Mouse (Mus musculus): ENCODE measurements around the gene Rhot1. TPM values are rescaled to one million over a fixed set of nuclear protein-coding genes. Genes with fewer than 3 reads are reported as not detected.

Rhot1 gene
- polyA plus RNA-seq, 1 experiment from 2014 or later: 38.2 TPM

- WGBS: 68% methylated on average over 3 of the region's 3 CpGs
- H3K36me3 ChIP-seq (ENCODE audit: insufficient read depth, low read length): no peaks in the 10 kb centered on the region
- no peak overlapping the region for H3K9ac ChIP-seq (replicated peaks; ENCODE audit: low read depth)
- no peak overlapping the region for H3K4me2 ChIP-seq (replicated peaks; ENCODE audit: low read depth, low read length)
- no peak overlapping the region for H3K27ac ChIP-seq (ENCODE audit: low read length)
- no peaks in the 10 kb centered on the region for H3K9me3 ChIP-seq (ENCODE audit: low read length)
- no peak for TF ChIP-seq CTCF (IDR thresholded peaks at IDR 0.05)
- TF ChIP-seq EP300 (IDR thresholded peaks at IDR 0.05): no peak
- H3K4me1 ChIP-seq (ENCODE audit: insufficient read depth, low read depth, low read length): no peaks in the 10 kb centered on the region
- no peak overlapping the region for H3K4me3 ChIP-seq (ENCODE audit: low read depth, low read length)
- ATAC-seq (no peak), DNase-seq (ENCODE audit: low spot score) (no peak)
- no peaks in the 10 kb centered on the region for H3K27me3 ChIP-seq (replicated peaks; ENCODE audit: insufficient read depth, low read length)
Observed at GRCm38 (mm10) chr11:80169629-80170028, 39.2 kb upstream of the Rhot1 start.

GRCm38 (mm10) chr11:80170351-80170750, 38.5 kb upstream of the Rhot1 start:
- ATAC-seq (no peak), DNase-seq (ENCODE audit: low spot score) (no peak)
- no peak overlapping the region for H3K9ac ChIP-seq (replicated peaks; ENCODE audit: low read depth)
- no peaks in the 10 kb centered on the region for H3K36me3 ChIP-seq (ENCODE audit: insufficient read depth, low read length)
- no peaks in the 10 kb centered on the region for H3K4me1 ChIP-seq (ENCODE audit: insufficient read depth, low read depth, low read length)
- 61% methylated on average over 5 of the region's 5 CpGs for WGBS
- H3K4me2 ChIP-seq (replicated peaks; ENCODE audit: low read depth, low read length): no peak overlapping the region
- no peaks in the 10 kb centered on the region for H3K9me3 ChIP-seq (ENCODE audit: low read length)
- TF ChIP-seq EP300 (IDR thresholded peaks at IDR 0.05): no peak
- TF ChIP-seq CTCF (IDR thresholded peaks at IDR 0.05): no peak
- no peak overlapping the region for H3K4me3 ChIP-seq (ENCODE audit: low read depth, low read length)
- H3K27me3 ChIP-seq (replicated peaks; ENCODE audit: insufficient read depth, low read length): no peaks in the 10 kb centered on the region
- H3K27ac ChIP-seq (ENCODE audit: low read length): no peak overlapping the region

DNA sequence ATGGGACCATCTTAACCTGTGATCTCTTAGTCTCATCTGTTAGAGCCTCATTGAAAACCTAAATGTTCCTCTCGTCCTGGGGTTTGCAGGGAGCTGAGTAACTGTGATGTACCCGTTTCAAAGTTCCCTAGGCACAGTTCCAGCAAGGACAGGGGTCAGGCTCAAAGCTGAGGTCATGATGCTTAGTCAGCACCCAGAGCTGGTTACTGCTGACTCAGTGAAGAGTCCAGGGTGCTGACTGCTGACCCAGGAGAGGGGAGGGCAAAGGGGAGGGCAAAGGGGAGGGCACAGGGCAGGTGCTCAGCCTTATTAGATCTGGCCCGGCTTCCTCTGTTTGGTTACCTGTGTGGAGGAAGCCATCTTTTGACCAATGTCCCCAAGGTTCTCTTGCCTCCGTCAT, 36.9 kb upstream of the Rhot1 start:
- no peak for TF ChIP-seq CTCF (IDR thresholded peaks at IDR 0.05)
- no peak for TF ChIP-seq EP300 (IDR thresholded peaks at IDR 0.05)
- Histone ChIP-seq H3K4me3 (ENCODE audit: low read depth, low read length) (no peak overlapping the region), H3K4me2 (replicated peaks; ENCODE audit: low read depth, low read length) (no peak overlapping the region), H3K27ac (ENCODE audit: low read length) (no peak overlapping the region), H3K4me1 (ENCODE audit: insufficient read depth, low read depth, low read length) (no peaks in the 10 kb centered on the region), H3K9me3 (ENCODE audit: low read length) (no peaks in the 10 kb centered on the region), H3K27me3 (replicated peaks; ENCODE audit: insufficient read depth, low read length) (no peaks in the 10 kb centered on the region), H3K36me3 (ENCODE audit: insufficient read depth, low read length) (no peaks in the 10 kb centered on the region), H3K9ac (replicated peaks; ENCODE audit: low read depth) (no peak overlapping the region)
- DNase-seq (ENCODE audit: low spot score) (no peak), ATAC-seq (no peak)
- WGBS: 66% methylated on average over 4 of the region's 4 CpGs

DNA sequence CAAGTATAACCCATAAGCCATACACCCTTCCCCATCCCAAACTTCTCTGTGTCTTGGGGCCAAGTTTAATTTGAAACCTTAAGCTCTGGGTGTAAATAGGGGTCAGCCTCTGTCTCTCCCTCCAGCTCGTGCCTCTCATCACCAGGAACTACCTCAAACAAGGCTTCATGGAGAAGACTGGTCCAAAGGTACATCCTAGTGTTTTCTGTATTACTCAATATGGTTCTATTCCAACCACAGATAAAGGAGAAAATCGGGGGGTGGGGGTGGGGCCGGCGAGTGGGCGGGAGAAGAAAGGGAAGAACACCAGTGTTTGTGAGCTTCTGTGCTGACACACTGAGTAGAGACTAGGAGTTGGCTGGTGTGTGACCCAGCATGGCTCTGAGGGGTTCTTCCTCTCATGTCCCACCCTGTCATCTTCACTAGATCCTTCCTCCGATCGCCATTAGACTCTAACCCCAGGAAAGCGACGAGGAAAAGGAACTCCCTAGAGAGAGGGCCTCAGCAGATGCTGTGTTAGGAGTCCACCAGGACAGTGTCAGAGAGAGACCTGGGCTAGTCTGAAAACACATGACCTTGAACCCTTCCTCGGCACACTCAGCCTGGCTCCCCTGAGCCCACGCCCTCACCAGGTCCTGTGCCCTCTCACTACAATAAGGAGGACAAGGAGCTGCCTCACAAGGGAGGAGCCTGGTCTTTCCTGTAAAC, 34.7 kb upstream of the Rhot1 start:
- Histone ChIP-seq H3K4me1 (ENCODE audit: insufficient read depth, low read depth, low read length) (no peaks in the 10 kb centered on the region), H3K4me2 (replicated peaks; ENCODE audit: low read depth, low read length) (no peak overlapping the region), H3K27ac (ENCODE audit: low read length) (no peak overlapping the region), H3K36me3 (ENCODE audit: insufficient read depth, low read length) (no peaks in the 10 kb centered on the region), H3K27me3 (replicated peaks; ENCODE audit: insufficient read depth, low read length) (no peaks in the 10 kb centered on the region), H3K9ac (replicated peaks; ENCODE audit: low read depth) (no peak overlapping the region), H3K4me3 (ENCODE audit: low read depth, low read length) (no peak overlapping the region), H3K9me3 (ENCODE audit: low read length) (no peaks in the 10 kb centered on the region)
- 73% methylated on average over 11 of the region's 11 CpGs for WGBS
- ATAC-seq (no peak), DNase-seq (ENCODE audit: low spot score) (no peak)
- TF ChIP-seq EP300 (IDR thresholded peaks at IDR 0.05): no peak
- TF ChIP-seq CTCF (IDR thresholded peaks at IDR 0.05): no peak

DNA sequence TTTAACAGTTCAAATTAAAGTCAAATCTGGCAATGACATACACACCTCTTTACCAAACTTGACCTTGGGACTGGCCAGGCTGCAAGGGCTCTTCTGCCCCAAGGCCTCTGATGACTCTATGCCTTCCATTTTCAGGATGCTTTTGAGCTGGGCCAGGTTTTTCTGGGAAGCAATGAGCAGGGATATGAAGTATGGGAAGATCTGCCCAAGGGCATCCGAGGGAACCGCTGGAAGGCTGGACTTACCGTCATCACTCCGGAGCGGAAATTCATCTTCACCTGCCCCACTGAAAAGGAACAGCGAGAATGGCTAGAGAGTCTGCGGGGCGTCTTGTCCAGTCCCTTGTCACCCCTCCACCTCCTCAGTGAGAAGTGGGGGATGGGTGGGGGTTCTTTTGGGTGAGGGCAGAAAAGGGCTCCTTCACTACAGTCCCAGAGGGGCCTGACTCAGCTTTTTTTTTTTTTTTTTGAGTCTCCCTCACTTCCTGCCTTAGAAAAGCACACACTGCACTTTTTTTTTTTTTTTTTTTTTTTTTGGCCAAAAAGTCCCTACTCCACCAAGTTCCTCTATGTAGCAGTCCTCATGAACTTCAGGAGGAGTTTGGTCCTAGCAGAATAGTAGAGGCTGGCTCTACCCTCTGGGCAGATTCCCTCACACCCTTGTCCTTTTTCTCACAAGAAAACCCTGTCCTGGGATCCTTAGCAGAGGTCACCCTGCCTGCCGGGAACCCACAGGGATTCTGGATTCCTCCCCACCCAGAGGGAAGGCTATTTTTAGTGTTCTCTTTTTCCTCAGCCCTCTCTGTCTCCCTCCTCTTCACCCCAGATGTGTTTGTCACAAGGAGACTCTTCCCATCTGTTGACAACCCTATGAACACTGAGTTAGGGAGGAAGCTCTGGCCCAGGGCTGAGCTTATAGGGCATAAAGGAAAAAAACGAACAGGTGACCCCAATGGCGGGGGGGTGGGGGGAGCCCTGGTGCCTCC, 31.6 kb upstream of the Rhot1 start:
- no peaks in the 10 kb centered on the region for H3K9me3 ChIP-seq (ENCODE audit: low read length)
- H3K4me2 ChIP-seq (replicated peaks; ENCODE audit: low read depth, low read length): no peak overlapping the region
- H3K4me3 ChIP-seq (ENCODE audit: low read depth, low read length): no peak overlapping the region
- no peaks in the 10 kb centered on the region for H3K4me1 ChIP-seq (ENCODE audit: insufficient read depth, low read depth, low read length)
- DNase-seq (ENCODE audit: low spot score): peak; percentile 43
- TF ChIP-seq EP300 (IDR thresholded peaks at IDR 0.05): no peak
- TF ChIP-seq CTCF (IDR thresholded peaks at IDR 0.05): no peak
- peak; percentile 58 for ATAC-seq
- no peaks in the 10 kb centered on the region for H3K27me3 ChIP-seq (replicated peaks; ENCODE audit: insufficient read depth, low read length)
- no peak overlapping the region for H3K9ac ChIP-seq (replicated peaks; ENCODE audit: low read depth)
- WGBS: 70% methylated on average over 11 of the region's 11 CpGs
- no peak overlapping the region for H3K27ac ChIP-seq (ENCODE audit: low read length)
- no peaks in the 10 kb centered on the region for H3K36me3 ChIP-seq (ENCODE audit: insufficient read depth, low read length)

DNA sequence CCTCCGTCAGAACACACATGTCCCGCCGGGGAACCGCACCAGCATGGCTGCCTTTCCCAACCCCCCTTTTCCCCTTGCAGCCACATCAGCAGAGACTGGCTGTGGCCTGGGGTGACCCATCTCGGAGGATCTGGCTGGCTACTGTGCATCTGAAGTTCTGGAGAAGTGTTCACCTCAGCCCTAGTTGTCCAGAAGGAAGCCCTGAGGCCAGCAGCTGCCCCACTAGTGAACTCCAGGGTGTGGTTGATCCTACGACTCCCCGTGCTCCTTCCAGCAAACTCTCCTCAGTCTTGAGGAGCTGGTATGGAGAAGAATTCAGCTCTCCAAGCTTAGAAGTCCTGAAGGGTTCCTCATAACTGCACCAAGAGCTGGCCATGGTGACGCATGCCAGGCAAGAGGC, 30.5 kb upstream of the Rhot1 start:
- 73% methylated on average over 8 of the region's 8 CpGs for WGBS
- no peak for DNase-seq (ENCODE audit: low spot score)
- TF ChIP-seq CTCF (IDR thresholded peaks at IDR 0.05): no peak
- no peak for TF ChIP-seq EP300 (IDR thresholded peaks at IDR 0.05)
- Histone ChIP-seq H3K9ac (replicated peaks; ENCODE audit: low read depth) (no peak overlapping the region), H3K27ac (ENCODE audit: low read length) (no peak overlapping the region), H3K4me3 (ENCODE audit: low read depth, low read length) (no peak overlapping the region), H3K36me3 (ENCODE audit: insufficient read depth, low read length) (no peaks in the 10 kb centered on the region), H3K4me2 (replicated peaks; ENCODE audit: low read depth, low read length) (no peak overlapping the region), H3K4me1 (ENCODE audit: insufficient read depth, low read depth, low read length) (no peaks in the 10 kb centered on the region), H3K27me3 (replicated peaks; ENCODE audit: insufficient read depth, low read length) (no peaks in the 10 kb centered on the region), H3K9me3 (ENCODE audit: low read length) (no peaks in the 10 kb centered on the region)
- ATAC-seq: no peak
